Mouse (Mus musculus) liver, postnatal 0 days (tissue): ENCODE results near the gene Fcgr2b. TPM values are rescaled to one million over a fixed set of nuclear protein-coding genes. Genes with fewer than 3 reads are reported as not detected.

ENCODE experiments used
- ATAC-seq: fragments of 200-750 bp; cut with Nextera tagmentation; 2 replicates; pipeline ENCODE4 v1.8.0; 2017; ENCODE audit warnings: mild to moderate bottlenecking, moderate library complexity
- DNase-seq: peaks from one replicate; pipeline ENCODE4 v3.0.0-alpha.2; 2016
- H3K27ac ChIP-seq: fragments of 300-500 bp; sonication (generic); 2 replicates; pipeline ENCODE4 v1.5.1; 2014; ENCODE audit warnings: antibody characterized with exemption, moderate library complexity, mild to moderate bottlenecking, low read depth
- H3K27me3 ChIP-seq: fragments of 300-500 bp; sonication (generic); 2 replicates; pipeline ENCODE4 v1.6.1; 2014; ENCODE audit warnings: low read length, control low read depth, mixed read lengths; ENCODE audit not compliant: insufficient read depth
- H3K36me3 ChIP-seq: fragments of 300-500 bp; sonication (generic); replicated peaks from 2 replicates; pipeline ENCODE4 v1.6.1; 2014; ENCODE audit warnings: mild to moderate bottlenecking, control low read depth, low read length, moderate library complexity, mixed read lengths; ENCODE audit not compliant: insufficient read depth
- H3K4me1 ChIP-seq: fragments of 300-500 bp; sonication (generic); 2 replicates; pipeline ENCODE4 v1.6.1; 2014; ENCODE audit warnings: antibody characterized with exemption, mild to moderate bottlenecking, control low read depth; ENCODE audit not compliant: insufficient read depth
- H3K4me2 ChIP-seq: fragments of 300-500 bp; sonication (generic); 2 replicates; pipeline ENCODE4 v1.6.1; 2014; ENCODE audit warnings: low read depth, mild to moderate bottlenecking, low read length, moderate library complexity, mixed read lengths
- H3K4me3 ChIP-seq: fragments of 300-500 bp; sonication (generic); 2 replicates; pipeline ENCODE4 v1.5.1; 2014; ENCODE audit warnings: low read depth, low read length
- H3K9ac ChIP-seq: fragments of 300-500 bp; sonication (generic); replicated peaks from 2 replicates; pipeline ENCODE4 v1.6.1; 2014; ENCODE audit warnings: mild to moderate bottlenecking, moderate library complexity
- H3K9me3 ChIP-seq: fragments of 300-500 bp; sonication (generic); 2 replicates; pipeline ENCODE4 v1.6.1; 2016; ENCODE audit warnings: mild to moderate bottlenecking, control low read depth, low read length, mixed read lengths
- CTCF ChIP-seq: sonication (generic); IDR thresholded peaks from 2 replicates; pipeline ENCODE4 v1.5.1; 2016; ENCODE audit warnings: antibody characterized with exemption, low read depth
- EP300 ChIP-seq: IDR thresholded peaks from 2 replicates; pipeline ENCODE4 v1.6.1; 2016; ENCODE audit warnings: antibody characterized with exemption, low read depth, mild to moderate bottlenecking
- WGBS: fragments of 180-500 bp; shearing (Covaris S2); extraction: QIAGEN DNeasy Blood & Tissue Kit; methylation state at CpG from one replicate; pipeline ENCODE4 v1.1.7; 2014; ENCODE audit not compliant: insufficient replicate concordance; 5-methylcytosine and 5-hydroxymethylcytosine counted together
- polyA plus RNA-seq: library from polyadenylated mRNA; unstranded; fragments of >200 nt; fragmentation: Nextera tagmentation; extraction: Ambion mirVana; gene quantifications from 2 replicates; pipeline ENCODE4 v1.2.1, GENCODE M21; 2015

Fcgr2b gene
- polyA plus RNA-seq, 1 experiment from 2014 or later = 18.7 TPM

- TF ChIP-seq EP300 (no peak), CTCF (no peak)
- Histone ChIP-seq H3K9ac (no peak within 1 kb of the TSS; the same call in 1 of the 2 replicates), H3K4me3 (peak within 1 kb of the TSS; percentile 6; the same call in 1 of the 2 replicates), H3K27me3 (no peaks in the 10 kb centered on the region), H3K27ac (peak within 1 kb of the TSS; percentile 69), H3K9me3 (no peaks in the 10 kb centered on the region), H3K4me1 (peaks cover 5% of the 10 kb centered on the region; the same call in 1 of the 2 replicates), H3K4me2 (no peak within 1 kb of the TSS), H3K36me3 (no peaks in the 10 kb centered on the region)
- no peak for DNase-seq
- WGBS = 67% methylated on average over 3 of the region's 3 CpGs
- no peak for ATAC-seq
Measured at GRCm38 (mm10) chr1:170927378-170927777, 49.0 kb downstream of the Fcgr2b start, which contains the start of gene Fcrla. Fcrla (minus strand) TSS chr1:170927583.

GRCm38 (mm10) chr1:170926941-170927340, 49.4 kb downstream of the Fcgr2b start:
- H3K9ac ChIP-seq = no peak overlapping the region; the same call in 1 of the 2 replicates
- no peaks in the 10 kb centered on the region for H3K36me3 ChIP-seq
- no peak for DNase-seq
- H3K4me2 ChIP-seq = no peak overlapping the region
- H3K9me3 ChIP-seq = no peaks in the 10 kb centered on the region
- 51% methylated on average over 6 of the region's 6 CpGs for WGBS
- ATAC-seq = no peak
- peaks cover 5% of the 10 kb centered on the region; the same call in 1 of the 2 replicates for H3K4me1 ChIP-seq
- H3K27ac ChIP-seq = peak overlapping the region; percentile 69
- peak overlapping the region; percentile 6; the same call in 1 of the 2 replicates for H3K4me3 ChIP-seq
- no peaks in the 10 kb centered on the region for H3K27me3 ChIP-seq
- TF ChIP-seq EP300 = no peak
- TF ChIP-seq CTCF = no peak

- WGBS = 26% methylated on average over 6 of the region's 6 CpGs
- Histone ChIP-seq H3K9ac (no peak overlapping the region; the same call in 1 of the 2 replicates), H3K27ac (no peak overlapping the region), H3K4me3 (peak overlapping the region; percentile 27), H3K4me2 (peak overlapping the region; percentile 58), H3K4me1 (peaks cover 5% of the 10 kb centered on the region; the same call in 1 of the 2 replicates), H3K9me3 (no peaks in the 10 kb centered on the region), H3K36me3 (no peaks in the 10 kb centered on the region), H3K27me3 (no peaks in the 10 kb centered on the region)
- ATAC-seq = peak; percentile 33; the same call in 1 of the 2 replicates
- DNase-seq = peak; percentile 40
- TF ChIP-seq CTCF (no peak), EP300 (no peak)
Measured at GRCm38 (mm10) chr1:170924485-170924884, 51.9 kb downstream of the Fcgr2b start.

- WGBS = 75% methylated on average over 8 of the region's 8 CpGs
- TF ChIP-seq EP300 = no peak
- TF ChIP-seq CTCF = no peak
- no peak overlapping the region for H3K4me2 ChIP-seq
- H3K4me1 ChIP-seq = peaks cover 3% of the 10 kb centered on the region; the same call in 1 of the 2 replicates
- DNase-seq (no peak), ATAC-seq (no peak)
- no peak overlapping the region for H3K9ac ChIP-seq
- no peaks in the 10 kb centered on the region for H3K27me3 ChIP-seq
- H3K9me3 ChIP-seq = no peaks in the 10 kb centered on the region
- H3K36me3 ChIP-seq = no peaks in the 10 kb centered on the region; the same call in 1 of the 2 replicates
- H3K27ac ChIP-seq = no peak overlapping the region; the same call in 1 of the 2 replicates
- H3K4me3 ChIP-seq = no peak overlapping the region
Measured at GRCm38 (mm10) chr1:170919308-170919707, 57.0 kb downstream of the Fcgr2b start.

GRCm38 (mm10) chr1:170915657-170916056, 60.7 kb downstream of the Fcgr2b start:
- TF ChIP-seq CTCF (no peak), EP300 (no peak)
- Histone ChIP-seq H3K4me2 (no peak overlapping the region), H3K4me3 (no peak overlapping the region), H3K27me3 (no peaks in the 10 kb centered on the region), H3K9ac (no peak overlapping the region), H3K4me1 (no peaks in the 10 kb centered on the region), H3K9me3 (no peaks in the 10 kb centered on the region), H3K27ac (no peak overlapping the region), H3K36me3 (no peaks in the 10 kb centered on the region; the same call in 1 of the 2 replicates)
- ATAC-seq = no peak
- WGBS = 66% methylated on average over 5 of the region's 5 CpGs
- no peak for DNase-seq

GRCm38 (mm10) chr1:170912891-170913615, 63.3 kb downstream of the Fcgr2b start, which contains the start of gene Fcrlb:
Fcrlb (minus strand) TSS chr1:170912941.
- Histone ChIP-seq H3K4me1 (peaks cover 6% of the 10 kb centered on the region), H3K36me3 (no peaks in the 10 kb centered on the region), H3K4me2 (no peak within 1 kb of the TSS), H3K4me3 (no peak within 1 kb of the TSS), H3K27ac (no peak within 1 kb of the TSS), H3K9ac (no peak within 1 kb of the TSS), H3K9me3 (no peaks in the 10 kb centered on the region), H3K27me3 (peaks cover 13% of the 10 kb centered on the region)
- 63% methylated on average over 5 of the region's 5 CpGs for WGBS
- ATAC-seq = no peak
- DNase-seq = no peak
- TF ChIP-seq CTCF (no peak), EP300 (no peak)
